In the genomic region with DNA sequence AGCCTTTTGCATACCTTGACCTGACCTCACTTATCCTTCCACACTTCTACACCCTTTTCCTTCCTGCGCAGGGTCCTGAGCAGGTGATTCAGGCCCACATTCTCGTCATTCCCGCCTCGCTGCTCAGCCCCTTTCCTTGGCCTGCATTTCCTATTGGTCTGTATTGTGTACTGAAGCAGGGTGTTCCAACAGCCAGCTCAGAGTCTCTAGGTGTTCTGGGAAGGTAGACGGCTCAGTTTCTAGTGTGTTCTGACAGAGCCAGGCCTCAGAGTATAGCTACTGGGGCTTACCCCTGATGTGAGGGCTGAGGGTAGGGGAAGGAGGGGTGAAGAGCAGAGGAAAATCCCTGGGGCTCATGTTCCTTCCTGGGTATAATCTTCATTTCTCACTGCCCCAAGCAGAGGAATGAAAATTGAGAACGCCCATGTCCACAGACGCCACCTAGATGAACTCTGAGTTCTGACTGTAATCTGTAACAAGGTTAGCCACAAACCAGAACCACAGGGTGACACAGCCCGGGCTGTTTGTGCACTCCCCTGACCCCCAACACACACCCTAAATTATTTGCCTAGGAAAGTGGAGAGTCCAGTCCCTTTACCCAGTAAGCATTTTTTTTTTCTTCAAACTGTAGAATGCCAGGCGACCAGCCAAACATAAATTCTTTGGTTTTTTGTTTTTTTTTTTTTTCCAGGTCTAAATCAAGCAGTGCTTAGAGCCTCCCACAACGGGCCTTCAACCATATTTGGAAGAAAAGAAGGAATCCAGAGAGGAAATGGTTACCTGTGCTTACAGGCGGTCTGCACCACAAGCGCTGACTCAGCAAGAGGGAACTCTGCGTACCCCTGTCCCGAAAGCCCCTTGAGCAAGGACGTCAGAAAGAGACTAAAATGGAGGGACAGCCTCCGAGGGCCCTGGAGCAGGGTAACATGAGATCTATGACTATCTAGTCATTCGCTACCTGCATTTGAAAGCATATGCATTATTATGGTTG, we compare ENCODE assay signal across 10 mouse cellular contexts.
DNase-seq lines count a peak whose midpoint lies in the region; ATAC-seq and TF ChIP-seq lines count a peak whose summit lies in the region.
"Had no signal": no experiment of that assay in that cellular context is flagged by ENCODE, and none has a peak within 500 bp of the region (broad histone marks: within the 10 kb centered on the region; RNA-seq: fewer than 3 reads in every experiment).

No protein-coding gene starts in this region.

- no peak overlapping the region for H3K4me2 ChIP-seq in lung, embryonic 14.5 days
- H3K4me2 ChIP-seq: limb, embryonic 13.5 days had no signal

- H3K27me3 ChIP-seq in lung, embryonic 14.5 days (ENCODE audit: insufficient read depth, low read length), result peaks cover 3% of the 10 kb centered on the region; the same call in 1 of the 2 replicates
- H3K27me3 ChIP-seq in ES-Bruce4 (ENCODE audit: control insufficient read depth, insufficient read depth, low read length, poor library complexity, severe bottlenecking), result no peaks in the 10 kb centered on the region

- no peak overlapping the region for H3K9ac ChIP-seq in lung, embryonic 14.5 days
- H3K9ac ChIP-seq in ES-Bruce4 (ENCODE audit: low read depth, poor library complexity, severe bottlenecking), result peak overlapping the region; percentile 36
- H3K9ac ChIP-seq: limb, embryonic 13.5 days had no signal

- H3K4me3 ChIP-seq in lung, embryonic 14.5 days (ENCODE audit: low read depth, low read length), result no peak overlapping the region
- H3K4me3 ChIP-seq in ES-Bruce4 (ENCODE audit: low read depth, low read length), result peak overlapping the region; percentile 61
- H3K4me3 ChIP-seq: limb, embryonic 13.5 days had no signal

- peak; percentile 39 for DNase-seq in lung, embryonic 14.5 days
- DNase-seq in lung, postnatal 4 days, result no peak
- DNase-seq in brain, adult 2 months (ENCODE audit: low read depth, low spot score), result peak; percentile 37
- DNase-seq in layer of hippocampus, adult 9-10 months (ENCODE audit: low spot score), result no peak
- no peak for DNase-seq in left cerebral cortex, postnatal 14 days (ENCODE audit: low spot score in 2 of 2)
- no peak for DNase-seq in spleen, postnatal 14 days (ENCODE audit: low spot score in 2 of 2)
- DNase-seq: gastrocnemius, postnatal 36 days had no signal

- peak overlapping the region; percentile 39; the same call in 1 of the 2 replicates for H3K27ac ChIP-seq in lung, embryonic 14.5 days (ENCODE audit: low read depth)
- H3K27ac ChIP-seq in ES-Bruce4 (ENCODE audit: insufficient read depth, low read length), result peak overlapping the region; percentile 97
- H3K27ac ChIP-seq: limb, embryonic 13.5 days had no signal

- peak; percentile 59; the same call in 1 of the 2 replicates for ATAC-seq in lung, embryonic 14.5 days (ENCODE audit: insufficient read depth)
- peak; percentile 54 for ATAC-seq in monocyte, adult 5-6 weeks (replicated peaks; ENCODE audit: insufficient number of reproducible peaks, low FRiP score, low TSS enrichment, poor library complexity, severe bottlenecking)

- TF ChIP-seq CTCF in lung, embryonic 14.5 days (IDR thresholded peaks at IDR 0.05; ENCODE audit: low read depth), result no peak
- TF ChIP-seq CTCF in ES-Bruce4 (IDR thresholded peaks at IDR 0.05; ENCODE audit: low read depth, low read length), result no peak

- no peaks in the 10 kb centered on the region for H3K36me3 ChIP-seq in lung, embryonic 14.5 days (ENCODE audit: insufficient read depth)
- no peaks in the 10 kb centered on the region for H3K36me3 ChIP-seq in ES-Bruce4 (ENCODE audit: control insufficient read depth, insufficient read depth, low read length, poor library complexity, severe bottlenecking)
- H3K36me3 ChIP-seq: limb, embryonic 13.5 days had no signal

- peaks cover 12% of the 10 kb centered on the region for H3K4me1 ChIP-seq in lung, embryonic 14.5 days (ENCODE audit: insufficient read depth)
- peaks cover 10% of the 10 kb centered on the region for H3K4me1 ChIP-seq in ES-Bruce4 (ENCODE audit: control insufficient read depth, insufficient read depth, low read length)

- peak; percentile 38 for TF ChIP-seq POLR2A in ES-Bruce4 (IDR thresholded peaks at IDR 0.05; ENCODE audit: insufficient read depth, low read length)

- 56% methylated on average over 17 of the region's 17 CpGs for WGBS in lung, embryonic 14.5 days

- peaks cover 3% of the 10 kb centered on the region; the same call in 1 of the 2 replicates for H3K9me3 ChIP-seq in lung, embryonic 14.5 days (ENCODE audit: low read depth, low read length)
- H3K9me3 ChIP-seq in ES-Bruce4 (replicated peaks; ENCODE audit: control insufficient read depth, insufficient read depth, low read length, poor library complexity, severe bottlenecking), result no peaks in the 10 kb centered on the region

- TF ChIP-seq EP300 in ES-Bruce4 (IDR thresholded peaks at IDR 0.05; ENCODE audit: insufficient read depth, low read depth, low read length), result peak; percentile 99

- intact Hi-C loops in left cerebral cortex, postnatal 14 days (cut with DNase I), result no loop called here

Comparison
In these comparisons a context has a peak if more than half of its experiments do, and no peak if none do; other contexts are left out.
1. DNase-seq: peak in lung, embryonic 14.5 days (single experiment) and brain, adult 2 months (single experiment); none in lung, postnatal 4 days (0 of 2), layer of hippocampus, adult 9-10 months (single experiment), left cerebral cortex, postnatal 14 days (0 of 2) and spleen, postnatal 14 days (0 of 2).